Mouse (Mus musculus): ENCODE results near the gene Fam129c. TPM values are rescaled to one million over a fixed set of nuclear protein-coding genes. Genes with fewer than 3 reads are reported as not detected.

The Fam129c gene
- polyA plus RNA-seq, 1 experiment from 2014 or later = 4.3 TPM

- H3K4me2 ChIP-seq (ENCODE audit: low read depth, low read length, severe bottlenecking) = peak overlapping the region; percentile 94
- DNase-seq (ENCODE audit: low spot score) = peak; percentile 96
- under 1% methylated on average over 55 of the region's 55 CpGs for WGBS
- ATAC-seq (replicated peaks; ENCODE audit: low FRiP score) = peak; percentile 88
- H3K4me1 ChIP-seq (replicated peaks; ENCODE audit: control insufficient read depth, insufficient read depth, low read length) = peaks cover 3% of the 10 kb centered on the region; the same call in 1 of the 2 replicates
- no peak overlapping the region for H3K27ac ChIP-seq (ENCODE audit: low read depth, low read length)
- H3K9ac ChIP-seq (ENCODE audit: low read length) = peak overlapping the region; percentile 66
- H3K9me3 ChIP-seq (ENCODE audit: control insufficient read depth, low read length) = peaks cover 3% of the 10 kb centered on the region; the same call in 1 of the 2 replicates
- no peaks in the 10 kb centered on the region for H3K36me3 ChIP-seq (ENCODE audit: control insufficient read depth, insufficient read depth, low read length)
- peaks cover 16% of the 10 kb centered on the region for H3K27me3 ChIP-seq (ENCODE audit: control insufficient read depth, insufficient read depth, low read length)
- H3K4me3 ChIP-seq (ENCODE audit: low read depth, low read length) = peak overlapping the region; percentile 44
Measured at GRCm38 (mm10) chr8:71629096-71629697, 31.7 kb downstream of the Fam129c start.

GRCm38 (mm10) chr8:71629781-71630212, 32.3 kb downstream of the Fam129c start:
- Histone ChIP-seq H3K36me3 (ENCODE audit: control insufficient read depth, insufficient read depth, low read length) (no peaks in the 10 kb centered on the region), H3K27me3 (ENCODE audit: control insufficient read depth, insufficient read depth, low read length) (peaks cover 18% of the 10 kb centered on the region), H3K4me3 (ENCODE audit: low read depth, low read length) (peak overlapping the region; percentile 44), H3K9ac (ENCODE audit: low read length) (peak overlapping the region; percentile 47), H3K4me2 (ENCODE audit: low read depth, low read length, severe bottlenecking) (peak overlapping the region; percentile 94), H3K9me3 (ENCODE audit: control insufficient read depth, low read length) (peaks cover 3% of the 10 kb centered on the region; the same call in 1 of the 2 replicates), H3K4me1 (replicated peaks; ENCODE audit: control insufficient read depth, insufficient read depth, low read length) (peaks cover 8% of the 10 kb centered on the region; the same call in 1 of the 2 replicates), H3K27ac (ENCODE audit: low read depth, low read length) (no peak overlapping the region)
- WGBS = 2% methylated on average over 21 of the region's 25 CpGs
- ATAC-seq (replicated peaks; ENCODE audit: low FRiP score) (peak; percentile 59), DNase-seq (ENCODE audit: low spot score) (peak; percentile 72)

GRCm38 (mm10) chr8:71630761-71631160, 33.3 kb downstream of the Fam129c start:
- Histone ChIP-seq H3K36me3 (ENCODE audit: control insufficient read depth, insufficient read depth, low read length) (no peaks in the 10 kb centered on the region), H3K4me3 (ENCODE audit: low read depth, low read length) (no peak overlapping the region), H3K4me2 (ENCODE audit: low read depth, low read length, severe bottlenecking) (no peak overlapping the region), H3K9ac (ENCODE audit: low read length) (no peak overlapping the region), H3K4me1 (replicated peaks; ENCODE audit: control insufficient read depth, insufficient read depth, low read length) (peaks cover 8% of the 10 kb centered on the region; the same call in 1 of the 2 replicates), H3K27me3 (ENCODE audit: control insufficient read depth, insufficient read depth, low read length) (peaks cover 20% of the 10 kb centered on the region), H3K9me3 (ENCODE audit: control insufficient read depth, low read length) (peaks cover 3% of the 10 kb centered on the region; the same call in 1 of the 2 replicates), H3K27ac (ENCODE audit: low read depth, low read length) (no peak overlapping the region)
- WGBS = 88% methylated on average over 6 of the region's 6 CpGs
- no peak for ATAC-seq (replicated peaks; ENCODE audit: low FRiP score)
- no peak for DNase-seq (ENCODE audit: low spot score)

GRCm38 (mm10) chr8:71631897-71632296, 34.4 kb downstream of the Fam129c start:
- peaks cover 3% of the 10 kb centered on the region; the same call in 1 of the 2 replicates for H3K9me3 ChIP-seq (ENCODE audit: control insufficient read depth, low read length)
- H3K4me2 ChIP-seq (ENCODE audit: low read depth, low read length, severe bottlenecking) = no peak overlapping the region
- H3K27me3 ChIP-seq (ENCODE audit: control insufficient read depth, insufficient read depth, low read length) = peaks cover 20% of the 10 kb centered on the region
- no peak overlapping the region for H3K4me3 ChIP-seq (ENCODE audit: low read depth, low read length)
- H3K36me3 ChIP-seq (ENCODE audit: control insufficient read depth, insufficient read depth, low read length) = no peaks in the 10 kb centered on the region
- H3K27ac ChIP-seq (ENCODE audit: low read depth, low read length) = no peak overlapping the region
- ATAC-seq (replicated peaks; ENCODE audit: low FRiP score) = no peak
- H3K4me1 ChIP-seq (replicated peaks; ENCODE audit: control insufficient read depth, insufficient read depth, low read length) = peaks cover 8% of the 10 kb centered on the region; the same call in 1 of the 2 replicates
- DNase-seq (ENCODE audit: low spot score) = no peak
- 69% methylated on average over 2 of the region's 2 CpGs for WGBS
- no peak overlapping the region for H3K9ac ChIP-seq (ENCODE audit: low read length)

GRCm38 (mm10) chr8:71633164-71633563, 35.7 kb downstream of the Fam129c start:
- DNase-seq (ENCODE audit: low spot score) = peak; percentile 63
- H3K4me2 ChIP-seq (ENCODE audit: low read depth, low read length, severe bottlenecking) = no peak overlapping the region
- no peak overlapping the region for H3K4me3 ChIP-seq (ENCODE audit: low read depth, low read length)

GRCm38 (mm10) chr8:71633981-71634667, 36.7 kb downstream of the Fam129c start:
- DNase-seq (ENCODE audit: low spot score) = peak; percentile 84
- ATAC-seq (replicated peaks; ENCODE audit: low FRiP score) = peak; percentile 52
- peaks cover 6% of the 10 kb centered on the region; the same call in 1 of the 2 replicates for H3K4me1 ChIP-seq (replicated peaks; ENCODE audit: control insufficient read depth, insufficient read depth, low read length)
- peaks cover 3% of the 10 kb centered on the region; the same call in 1 of the 2 replicates for H3K9me3 ChIP-seq (ENCODE audit: control insufficient read depth, low read length)
- peak overlapping the region; percentile 42; the same call in 1 of the 2 replicates for H3K4me2 ChIP-seq (ENCODE audit: low read depth, low read length, severe bottlenecking)
- 0 out of 2 replicates have a peak overlapping the region, but pooled peaks have one; percentile 6 for H3K4me3 ChIP-seq (ENCODE audit: low read depth, low read length)
- peaks cover 20% of the 10 kb centered on the region for H3K27me3 ChIP-seq (ENCODE audit: control insufficient read depth, insufficient read depth, low read length)
- H3K27ac ChIP-seq (ENCODE audit: low read depth, low read length) = no peak overlapping the region
- H3K9ac ChIP-seq (ENCODE audit: low read length) = peak overlapping the region; percentile 45; the same call in 1 of the 2 replicates
- no peaks in the 10 kb centered on the region for H3K36me3 ChIP-seq (ENCODE audit: control insufficient read depth, insufficient read depth, low read length)
- WGBS = 2% methylated on average over 26 of the region's 26 CpGs

More at GRCm38 (mm10) chr8:71633164-71633563, 35.7 kb downstream of the Fam129c start:
- peaks cover 20% of the 10 kb centered on the region for H3K27me3 ChIP-seq (ENCODE audit: control insufficient read depth, insufficient read depth, low read length)
- H3K27ac ChIP-seq (ENCODE audit: low read depth, low read length) = no peak overlapping the region
- ATAC-seq (replicated peaks; ENCODE audit: low FRiP score) = no peak
- H3K9me3 ChIP-seq (ENCODE audit: control insufficient read depth, low read length) = peaks cover 3% of the 10 kb centered on the region; the same call in 1 of the 2 replicates
- peaks cover 8% of the 10 kb centered on the region; the same call in 1 of the 2 replicates for H3K4me1 ChIP-seq (replicated peaks; ENCODE audit: control insufficient read depth, insufficient read depth, low read length)
- no peak overlapping the region for H3K9ac ChIP-seq (ENCODE audit: low read length)
- H3K36me3 ChIP-seq (ENCODE audit: control insufficient read depth, insufficient read depth, low read length) = no peaks in the 10 kb centered on the region
- WGBS = 9% methylated on average over 16 of the region's 22 CpGs

GRCm38 (mm10) chr8:71637149-71638095, 40.0 kb downstream of the Fam129c start:
- peaks cover 5% of the 10 kb centered on the region; the same call in 1 of the 2 replicates for H3K4me1 ChIP-seq (replicated peaks; ENCODE audit: control insufficient read depth, insufficient read depth, low read length)

GRCm38 (mm10) chr8:71638321-71638720, 40.9 kb downstream of the Fam129c start:
- Histone ChIP-seq H3K4me1 (replicated peaks; ENCODE audit: control insufficient read depth, insufficient read depth, low read length) (peaks cover 5% of the 10 kb centered on the region; the same call in 1 of the 2 replicates), H3K4me2 (ENCODE audit: low read depth, low read length, severe bottlenecking) (no peak overlapping the region), H3K27me3 (ENCODE audit: control insufficient read depth, insufficient read depth, low read length) (peaks cover 7% of the 10 kb centered on the region), H3K27ac (ENCODE audit: low read depth, low read length) (no peak overlapping the region), H3K4me3 (ENCODE audit: low read depth, low read length) (no peak overlapping the region), H3K9me3 (ENCODE audit: control insufficient read depth, low read length) (no peaks in the 10 kb centered on the region), H3K9ac (ENCODE audit: low read length) (no peak overlapping the region), H3K36me3 (ENCODE audit: control insufficient read depth, insufficient read depth, low read length) (no peaks in the 10 kb centered on the region)
- DNase-seq (ENCODE audit: low spot score) = no peak
- WGBS = 82% methylated on average over 6 of the region's 6 CpGs
- no peak for ATAC-seq (replicated peaks; ENCODE audit: low FRiP score)

More at GRCm38 (mm10) chr8:71637149-71638095, 40.0 kb downstream of the Fam129c start:
- no peak for DNase-seq (ENCODE audit: low spot score)
- Histone ChIP-seq H3K27me3 (ENCODE audit: control insufficient read depth, insufficient read depth, low read length) (peaks cover 7% of the 10 kb centered on the region), H3K9ac (ENCODE audit: low read length) (no peak overlapping the region), H3K9me3 (ENCODE audit: control insufficient read depth, low read length) (peaks cover 3% of the 10 kb centered on the region; the same call in 1 of the 2 replicates), H3K27ac (ENCODE audit: low read depth, low read length) (no peak overlapping the region), H3K4me3 (ENCODE audit: low read depth, low read length) (no peak overlapping the region), H3K36me3 (ENCODE audit: control insufficient read depth, insufficient read depth, low read length) (no peaks in the 10 kb centered on the region), H3K4me2 (ENCODE audit: low read depth, low read length, severe bottlenecking) (no peak overlapping the region)
- no peak for ATAC-seq (replicated peaks; ENCODE audit: low FRiP score)
- 63% methylated on average over 8 of the region's 8 CpGs for WGBS
